Mouse (Mus musculus) limb, embryonic 12.5 days (tissue): Measurements from ENCODE around the gene Rplp2. TPM values are rescaled to one million over a fixed set of nuclear protein-coding genes. Genes with fewer than 3 reads are reported as not detected.

Experiments used
- ATAC-seq: fragments of 200-750 bp; cut with Nextera tagmentation; 2 replicates; pipeline ENCODE4 v1.8.0; 2017; ENCODE audit warnings: low read depth, moderate TSS enrichment; ENCODE audit not compliant: insufficient number of reproducible peaks, insufficient read depth, low FRiP score, low TSS enrichment
- H3K27ac ChIP-seq: fragments of 300-500 bp; sonication (generic); 2 replicates; pipeline ENCODE4 v1.5.1; 2016; ENCODE audit warnings: mild to moderate bottlenecking, moderate library complexity
- H3K27me3 ChIP-seq: fragments of 300-500 bp; sonication (generic); 2 replicates; pipeline ENCODE4 v1.6.1; 2016; ENCODE audit warnings: mild to moderate bottlenecking, moderate library complexity
- H3K36me3 ChIP-seq: fragments of 300-500 bp; sonication (generic); 2 replicates; pipeline ENCODE4 v1.6.1; 2016; ENCODE audit warnings: mild to moderate bottlenecking, moderate library complexity
- H3K4me1 ChIP-seq: fragments of 300-500 bp; sonication (generic); replicated peaks from 2 replicates; pipeline ENCODE4 v1.6.1; 2016
- H3K4me2 ChIP-seq: fragments of 300-500 bp; sonication (generic); 2 replicates; pipeline ENCODE4 v1.6.1; 2016; ENCODE audit warnings: mild to moderate bottlenecking, moderate library complexity
- H3K4me3 ChIP-seq: fragments of 300-500 bp; sonication (generic); replicated peaks from 2 replicates; pipeline ENCODE4 v1.5.1; 2016; ENCODE audit warnings: mild to moderate bottlenecking
- H3K9ac ChIP-seq: fragments of 300-500 bp; sonication (generic); replicated peaks from 2 replicates; pipeline ENCODE4 v1.6.1; 2016; ENCODE audit warnings: mild to moderate bottlenecking, moderate library complexity
- H3K9me3 ChIP-seq: fragments of 300-500 bp; sonication (generic); 2 replicates; pipeline ENCODE4 v1.6.1; 2016; ENCODE audit warnings: mild to moderate bottlenecking, moderate library complexity
- WGBS: fragments of 180-500 bp; shearing (Covaris S2); methylation state at CpG from one replicate; pipeline ENCODE4 v1.1.7; 2016; 5-methylcytosine and 5-hydroxymethylcytosine counted together
- polyA plus RNA-seq: library from polyadenylated mRNA; unstranded; fragments of >200 nt; fragmentation: Nextera tagmentation; extraction: Ambion mirVana; gene quantifications from 2 replicates; pipeline ENCODE4 v1.2.1, GENCODE M21; 2016

The Rplp2 gene
- polyA plus RNA-seq, 1 experiment from 2014 or later: 1,293 TPM

GRCm38 (mm10) chr7:141431434-141432185 is 15.6 kb upstream of the Rplp2 start:
- Histone ChIP-seq H3K9me3 (no peaks in the 10 kb centered on the region), H3K4me3 (no peak overlapping the region), H3K27ac (no peak overlapping the region), H3K36me3 (peaks cover 47% of the 10 kb centered on the region), H3K4me1 (peaks cover 47% of the 10 kb centered on the region), H3K27me3 (no peaks in the 10 kb centered on the region), H3K9ac (no peak overlapping the region), H3K4me2 (no peak overlapping the region)
- 94% methylated on average over 19 of the region's 19 CpGs for WGBS
- ATAC-seq: no peak

GRCm38 (mm10) chr7:141432186-141432611 is 15.0 kb upstream of the Rplp2 start:
- Histone ChIP-seq H3K27ac (no peak overlapping the region), H3K36me3 (peaks cover 46% of the 10 kb centered on the region), H3K9ac (0 out of 2 replicates have a peak overlapping the region, but pooled peaks have one; percentile 28), H3K4me2 (no peak overlapping the region), H3K4me1 (peaks cover 52% of the 10 kb centered on the region), H3K4me3 (no peak overlapping the region), H3K27me3 (no peaks in the 10 kb centered on the region), H3K9me3 (no peaks in the 10 kb centered on the region)
- 76% methylated on average over 8 of the region's 8 CpGs for WGBS
- ATAC-seq: no peak

- Histone ChIP-seq H3K9me3 (no peaks in the 10 kb centered on the region), H3K9ac (peak overlapping the region; percentile 72; the same call in 1 of the 2 replicates), H3K4me2 (0 out of 2 replicates have a peak overlapping the region, but pooled peaks have one; percentile 87), H3K27me3 (no peaks in the 10 kb centered on the region), H3K4me1 (peaks cover 52% of the 10 kb centered on the region), H3K4me3 (0 out of 2 replicates have a peak overlapping the region, but pooled peaks have one; percentile 54), H3K27ac (no peak overlapping the region), H3K36me3 (peaks cover 43% of the 10 kb centered on the region)
- WGBS: 81% methylated on average over 6 of the region's 6 CpGs
- ATAC-seq: no peak
Measured at GRCm38 (mm10) chr7:141432741-141433516, 14.2 kb upstream of the Rplp2 start.

- Histone ChIP-seq H3K9me3 (no peaks in the 10 kb centered on the region), H3K4me2 (peak overlapping the region; percentile 87), H3K4me1 (peaks cover 50% of the 10 kb centered on the region), H3K36me3 (peaks cover 51% of the 10 kb centered on the region), H3K4me3 (peak overlapping the region; percentile 54), H3K27ac (no peak overlapping the region), H3K27me3 (no peaks in the 10 kb centered on the region), H3K9ac (peak overlapping the region; percentile 72)
- WGBS: 72% methylated on average over 15 of the region's 15 CpGs
- ATAC-seq: no peak
Measured at GRCm38 (mm10) chr7:141433517-141434400, 13.4 kb upstream of the Rplp2 start.

GRCm38 (mm10) chr7:141434464-141434863 is 12.7 kb upstream of the Rplp2 start:
- Histone ChIP-seq H3K9me3 (no peaks in the 10 kb centered on the region), H3K4me3 (peak overlapping the region; percentile 54), H3K27me3 (no peaks in the 10 kb centered on the region), H3K4me2 (peak overlapping the region; percentile 87), H3K36me3 (peaks cover 59% of the 10 kb centered on the region), H3K4me1 (peaks cover 43% of the 10 kb centered on the region), H3K9ac (peak overlapping the region; percentile 72), H3K27ac (peak overlapping the region; percentile 62)
- WGBS: 14% methylated on average over 8 of the region's 8 CpGs
- ATAC-seq: no peak

- H3K4me3 ChIP-seq: peak overlapping the region; percentile 54
- peaks cover 62% of the 10 kb centered on the region for H3K36me3 ChIP-seq
- no peaks in the 10 kb centered on the region for H3K9me3 ChIP-seq
- H3K27me3 ChIP-seq: no peaks in the 10 kb centered on the region
- no peak for ATAC-seq
- peak overlapping the region; percentile 62 for H3K27ac ChIP-seq
- H3K4me2 ChIP-seq: peak overlapping the region; percentile 87
- peaks cover 39% of the 10 kb centered on the region for H3K4me1 ChIP-seq
- peak overlapping the region; percentile 72; the same call in 1 of the 2 replicates for H3K9ac ChIP-seq
- 4% methylated on average over 17 of the region's 17 CpGs for WGBS
Measured at GRCm38 (mm10) chr7:141435129-141435855, 11.9 kb upstream of the Rplp2 start.

- Histone ChIP-seq H3K27ac (no peak overlapping the region), H3K4me3 (0 out of 2 replicates have a peak overlapping the region, but pooled peaks have one; percentile 70), H3K4me2 (peak overlapping the region; percentile 87), H3K9me3 (no peaks in the 10 kb centered on the region), H3K36me3 (peaks cover 62% of the 10 kb centered on the region), H3K27me3 (no peaks in the 10 kb centered on the region), H3K4me1 (peaks cover 45% of the 10 kb centered on the region), H3K9ac (no peak overlapping the region)
- WGBS: 82% methylated on average over 9 of the region's 9 CpGs
- ATAC-seq: no peak
Measured at GRCm38 (mm10) chr7:141435856-141436522, 11.2 kb upstream of the Rplp2 start.

GRCm38 (mm10) chr7:141436523-141436892 is 10.7 kb upstream of the Rplp2 start:
- WGBS: 74% methylated on average over 2 of the region's 2 CpGs
- no peak overlapping the region for H3K27ac ChIP-seq
- H3K4me3 ChIP-seq: peak overlapping the region; percentile 70
- H3K4me2 ChIP-seq: peak overlapping the region; percentile 87
- H3K9me3 ChIP-seq: no peaks in the 10 kb centered on the region
- H3K27me3 ChIP-seq: no peaks in the 10 kb centered on the region
- H3K4me1 ChIP-seq: peaks cover 46% of the 10 kb centered on the region
- peak overlapping the region; percentile 76 for H3K9ac ChIP-seq
- peaks cover 62% of the 10 kb centered on the region for H3K36me3 ChIP-seq
- no peak for ATAC-seq

GRCm38 (mm10) chr7:141437178-141438120 is 9.7 kb upstream of the Rplp2 start, which contains the start of gene Slc25a22:
Gene Slc25a22, minus strand, starts transcription at chr7:141437892.
- H3K4me2 ChIP-seq: peak within 1 kb of the TSS; percentile 87
- peak; percentile 64 for ATAC-seq
- H3K36me3 ChIP-seq: peaks cover 59% of the 10 kb centered on the region
- 6% methylated on average over 53 of the region's 53 CpGs for WGBS
- peaks cover 53% of the 10 kb centered on the region for H3K4me1 ChIP-seq
- peak within 1 kb of the TSS; percentile 70 for H3K4me3 ChIP-seq
- no peaks in the 10 kb centered on the region for H3K9me3 ChIP-seq
- H3K27ac ChIP-seq: peak within 1 kb of the TSS; percentile 64
- peak within 1 kb of the TSS; percentile 76 for H3K9ac ChIP-seq
- H3K27me3 ChIP-seq: no peaks in the 10 kb centered on the region
